Mouse (Mus musculus): ENCODE measurements around the gene Gstm5. TPM values are rescaled to one million over a fixed set of nuclear protein-coding genes. Genes with fewer than 3 reads are reported as not detected.

Gene Gstm5
- total and polyA plus RNA-seq, 3 experiments: 134 to 164 TPM; not detected in 1

GRCm38 (mm10) chr3:107917783-107918408 lies 22.3 kb downstream of the Gstm5 start (continued):
- TF ChIP-seq TAL1 (IDR thresholded peaks at IDR 0.05; ENCODE audit: low read length) (no peak), MAZ (IDR thresholded peaks at IDR 0.05; ENCODE audit: low read depth, low read length) (no peak), MYB (IDR thresholded peaks at IDR 0.05; ENCODE audit: low read depth, low read length) (no peak), NRF1 (IDR thresholded peaks at IDR 0.05; ENCODE audit: insufficient read depth, low read depth, low read length, poor library complexity, severe bottlenecking) (no peak), MYC (IDR thresholded peaks at IDR 0.05; ENCODE audit: low read depth, low read length) (peak; percentile 91; the same call in 1 of the 2 replicates), RCOR1 (IDR thresholded peaks at IDR 0.05; ENCODE audit: low read depth, low read length) (no peak), GATA1 (IDR thresholded peaks at IDR 0.05; ENCODE audit: low read depth, low read length) (no peak), CHD2 (IDR thresholded peaks at IDR 0.05; ENCODE audit: low read length) (no peak), CTCF (IDR thresholded peaks at IDR 0.05 in 2 of 3, conservative IDR thresholded peaks at IDR 0.05 in 1 of 3; ENCODE audit: control insufficient read depth in 1 of 3, insufficient read depth in 1 of 3, low read depth in 2 of 3, low read length in 3 of 3, poor library complexity in 1 of 3, severe bottlenecking in 1 of 3) (peak; percentile 51 to 86 (median 64)), MAX (IDR thresholded peaks at IDR 0.05; ENCODE audit: low read length) (no peak), ZKSCAN1 (IDR thresholded peaks at IDR 0.05; ENCODE audit: low read depth, low read length) (no peak), POLR2AphosphoS5 (IDR thresholded peaks at IDR 0.05; ENCODE audit: borderline replicate concordance, low read depth, low read length) (no peak), POLR2AphosphoS2 (IDR thresholded peaks at IDR 0.05; ENCODE audit: low read length) (no peak), KAT2A (conservative IDR thresholded peaks at IDR 0.05; ENCODE audit: low read depth, low read length) (no peak)

DNA sequence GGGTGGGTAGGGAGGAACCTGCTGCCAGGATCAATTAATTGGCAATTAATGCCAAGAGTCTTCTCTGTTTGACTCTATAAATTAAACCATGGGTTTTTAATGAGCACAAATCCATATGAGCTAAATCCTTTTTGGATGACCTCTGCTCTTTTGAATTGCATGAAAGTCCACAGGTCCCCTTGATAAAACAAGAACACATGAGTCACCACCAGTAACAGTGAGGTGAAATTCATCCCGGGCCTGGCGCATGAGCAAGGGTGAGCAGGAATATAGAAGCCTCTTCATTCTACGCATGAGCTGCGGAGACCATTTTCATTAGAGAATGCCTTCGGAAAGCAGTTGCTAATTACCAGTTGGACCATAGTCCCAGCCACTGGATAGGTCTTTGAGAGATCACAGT lies 24.7 kb downstream of the Gstm5 start:
- no peaks in the 10 kb centered on the region for H3K36me3 ChIP-seq (ENCODE audit: control insufficient read depth in 1 of 2, insufficient read depth in 2 of 2, low read length in 2 of 2)
- no peak overlapping the region for H3K27ac ChIP-seq (ENCODE audit: control insufficient read depth, low read depth, low read length)
- no peaks in the 10 kb centered on the region for H3K4me1 ChIP-seq (ENCODE audit: control insufficient read depth in 1 of 2, insufficient read depth in 2 of 2, low read length in 2 of 2)
- no peaks in the 10 kb centered on the region for H3K79me2 ChIP-seq (ENCODE audit: control insufficient read depth, insufficient read depth, low read length, poor library complexity)
- no peak for DNase-seq (ENCODE audit: low read depth, low spot score)
- no peak overlapping the region for H3K9ac ChIP-seq (ENCODE audit: control insufficient read depth, low read depth, low read length, poor library complexity, severe bottlenecking)
- TF ChIP-seq MYC (IDR thresholded peaks at IDR 0.05; ENCODE audit: low read depth, low read length): no peak
- no peak for TF ChIP-seq EP300 (IDR thresholded peaks at IDR 0.05; ENCODE audit: low read depth in 1 of 2, low read length in 2 of 2)
- no peak for TF ChIP-seq ZNF384 (IDR thresholded peaks at IDR 0.05; ENCODE audit: low read depth, low read length)
- TF ChIP-seq MXI1 (IDR thresholded peaks at IDR 0.05; ENCODE audit: low read depth, low read length): no peak
- TF ChIP-seq CTCF (IDR thresholded peaks at IDR 0.05 in 2 of 3, conservative IDR thresholded peaks at IDR 0.05 in 1 of 3; ENCODE audit: control insufficient read depth in 1 of 3, insufficient read depth in 1 of 3, low read depth in 2 of 3, low read length in 3 of 3, poor library complexity in 1 of 3, severe bottlenecking in 1 of 3): no peak
- no peak for TF ChIP-seq TAL1 (IDR thresholded peaks at IDR 0.05; ENCODE audit: low read length)
- no peak for TF ChIP-seq ZKSCAN1 (IDR thresholded peaks at IDR 0.05; ENCODE audit: low read depth, low read length)
- H3K4me3 ChIP-seq (ENCODE audit: control insufficient read depth in 1 of 2, insufficient read depth in 1 of 2, low read depth in 2 of 2, low read length in 2 of 2): no peak overlapping the region
- H3K9me3 ChIP-seq (replicated peaks; ENCODE audit: insufficient read depth, low read length): no peaks in the 10 kb centered on the region
- peaks cover 3 to 6% of the 10 kb centered on the region in 2 experiments; a peak in 3 of 4 replicates for H3K27me3 ChIP-seq (ENCODE audit: control insufficient read depth in 1 of 2, insufficient read depth in 2 of 2, low read length in 2 of 2)

GRCm38 (mm10) chr3:107925335-107925734 lies 29.7 kb downstream of the Gstm5 start:
- no peaks in the 10 kb centered on the region for H3K9me3 ChIP-seq (replicated peaks; ENCODE audit: insufficient read depth, low read length)
- H3K79me2 ChIP-seq (ENCODE audit: control insufficient read depth, insufficient read depth, low read length, poor library complexity): no peaks in the 10 kb centered on the region
- DNase-seq (ENCODE audit: low read depth, low spot score): no peak
- H3K4me1 ChIP-seq (ENCODE audit: control insufficient read depth in 1 of 2, insufficient read depth in 2 of 2, low read length in 2 of 2): no peaks in the 10 kb centered on the region
- no peak overlapping the region for H3K27ac ChIP-seq (ENCODE audit: control insufficient read depth, low read depth, low read length)
- no peak for TF ChIP-seq RAD21 (IDR thresholded peaks at IDR 0.05; ENCODE audit: low read depth, low read length)
- TF ChIP-seq BHLHE40 (IDR thresholded peaks at IDR 0.05; ENCODE audit: borderline replicate concordance, low read depth, low read length): no peak
- TF ChIP-seq USF2 (IDR thresholded peaks at IDR 0.05; ENCODE audit: borderline replicate concordance in 1 of 2, insufficient read depth in 1 of 2, low read depth in 1 of 2, low read length in 2 of 2): no peak
- no peak for TF ChIP-seq POLR2A (IDR thresholded peaks at IDR 0.05; ENCODE audit: control insufficient read depth in 1 of 2, insufficient read depth in 1 of 2, low read depth in 1 of 2, low read length in 2 of 2, poor library complexity in 1 of 2)
- TF ChIP-seq TCF12 (IDR thresholded peaks at IDR 0.05; ENCODE audit: low read depth, low read length): no peak
- H3K36me3 ChIP-seq (ENCODE audit: control insufficient read depth in 1 of 2, insufficient read depth in 2 of 2, low read length in 2 of 2): no peaks in the 10 kb centered on the region
- no peak overlapping the region for H3K4me3 ChIP-seq (ENCODE audit: control insufficient read depth in 1 of 2, insufficient read depth in 1 of 2, low read depth in 2 of 2, low read length in 2 of 2)
- peaks cover 5 to 6% of the 10 kb centered on the region in 2 experiments for H3K27me3 ChIP-seq (ENCODE audit: control insufficient read depth in 1 of 2, insufficient read depth in 2 of 2, low read length in 2 of 2)
- H3K9ac ChIP-seq (ENCODE audit: control insufficient read depth, low read depth, low read length, poor library complexity, severe bottlenecking): no peak overlapping the region

Measured in MEL (cell line).